Comparison of ENCODE assay signal across 10 mouse cellular contexts in genomic region chr13:40729037-40729436, GRCm38 (mm10). TPM values are rescaled to one million over a fixed set of nuclear protein-coding genes. Genes with fewer than 3 reads are reported as not detected.
DNase-seq lines count a peak whose midpoint lies in the region; ATAC-seq and TF ChIP-seq lines count a peak whose summit lies in the region.
"Had no signal": no experiment of that assay in that cellular context is flagged by ENCODE, and none has a peak within 500 bp of the region (broad histone marks: within the 10 kb centered on the region; RNA-seq: fewer than 3 reads in every experiment).

No protein-coding gene starts in this region.

- no peak overlapping the region for H3K9ac ChIP-seq in heart, postnatal 0 days (replicated peaks; ENCODE audit: low read depth, low read length)
- H3K9ac ChIP-seq in embryonic facial prominence, embryonic 11.5 days (replicated peaks; ENCODE audit: low read length) = peak overlapping the region; percentile 86
- peak overlapping the region; percentile 73 for H3K9ac ChIP-seq in hindbrain, embryonic 14.5 days
- H3K9ac ChIP-seq in midbrain, postnatal 0 days (replicated peaks; ENCODE audit: low read length, poor library complexity, severe bottlenecking) = no peak overlapping the region

- no peak for DNase-seq in heart, postnatal 0 days (ENCODE audit: low spot score)
- DNase-seq in heart, adult 8-10 months (ENCODE audit: low spot score) = no peak
- no peak for DNase-seq in embryonic facial prominence, embryonic 11.5 days (ENCODE audit: low spot score)
- no peak for DNase-seq in hindbrain, embryonic 14.5 days (ENCODE audit: low spot score)
- no peak for DNase-seq in midbrain, postnatal 0 days (ENCODE audit: low spot score)
- DNase-seq in lung, postnatal 25 days (ENCODE audit: low spot score) = no peak
- DNase-seq in thymus, adult 18-20 months = no peak
- no peak for DNase-seq in spleen, adult 12 weeks (ENCODE audit: low spot score)
- DNase-seq: layer of hippocampus, postnatal 36 days had no signal

- no peaks in the 10 kb centered on the region for H3K36me3 ChIP-seq in heart, postnatal 0 days (replicated peaks; ENCODE audit: control insufficient read depth, insufficient read depth, low read length)
- no peaks in the 10 kb centered on the region for H3K36me3 ChIP-seq in embryonic facial prominence, embryonic 11.5 days (replicated peaks; ENCODE audit: control insufficient read depth, insufficient read depth, low read depth, low read length)
- no peaks in the 10 kb centered on the region for H3K36me3 ChIP-seq in hindbrain, embryonic 14.5 days (replicated peaks; ENCODE audit: control insufficient read depth, insufficient read depth)
- no peaks in the 10 kb centered on the region for H3K36me3 ChIP-seq in midbrain, postnatal 0 days (ENCODE audit: insufficient read depth, low read length)

- H3K27me3 ChIP-seq in heart, postnatal 0 days (ENCODE audit: control insufficient read depth, insufficient read depth, low read length) = peaks cover 97% of the 10 kb centered on the region
- H3K27me3 ChIP-seq in embryonic facial prominence, embryonic 11.5 days (ENCODE audit: control insufficient read depth, insufficient read depth, low read length) = peaks cover 20% of the 10 kb centered on the region
- H3K27me3 ChIP-seq in hindbrain, embryonic 14.5 days (ENCODE audit: control insufficient read depth, insufficient read depth, low read length) = peaks cover 60% of the 10 kb centered on the region
- H3K27me3 ChIP-seq in midbrain, postnatal 0 days (ENCODE audit: insufficient read depth, low read length) = peaks cover 51% of the 10 kb centered on the region

- 5% methylated on average over 13 of the region's 13 CpGs for WGBS in heart, postnatal 0 days
- WGBS in embryonic facial prominence, embryonic 11.5 days = under 1% methylated on average over 13 of the region's 13 CpGs
- 1% methylated on average over 13 of the region's 13 CpGs for WGBS in hindbrain, embryonic 14.5 days
- 1% methylated on average over 13 of the region's 13 CpGs for WGBS in midbrain, postnatal 0 days

- TF ChIP-seq EP300 in heart, postnatal 0 days (IDR thresholded peaks at IDR 0.05; ENCODE audit: low read depth) = no peak

- H3K4me3 ChIP-seq in heart, postnatal 0 days (ENCODE audit: low read depth, low read length) = 0 out of 2 replicates have a peak overlapping the region, but pooled peaks have one; percentile 70
- peak overlapping the region; percentile 55 for H3K4me3 ChIP-seq in embryonic facial prominence, embryonic 11.5 days (ENCODE audit: low read depth, low read length)
- peak overlapping the region; percentile 47 for H3K4me3 ChIP-seq in hindbrain, embryonic 14.5 days (replicated peaks; ENCODE audit: low read length)
- H3K4me3 ChIP-seq in midbrain, postnatal 0 days (ENCODE audit: low read depth, low read length) = peak overlapping the region; percentile 33

- no peak for ATAC-seq in heart, postnatal 0 days (ENCODE audit: insufficient read depth, low read depth)
- ATAC-seq in embryonic facial prominence, embryonic 11.5 days (replicated peaks; ENCODE audit: insufficient number of reproducible peaks, low FRiP score, low TSS enrichment, low read depth) = no peak
- no peak for ATAC-seq in hindbrain, embryonic 14.5 days (ENCODE audit: low FRiP score)
- no peak for ATAC-seq in midbrain, postnatal 0 days (ENCODE audit: low FRiP score)

- no peak for TF ChIP-seq CTCF in heart, postnatal 0 days (IDR thresholded peaks at IDR 0.05; ENCODE audit: low read depth)
- TF ChIP-seq CTCF in midbrain, postnatal 0 days (IDR thresholded peaks at IDR 0.05) = no peak

- no peak overlapping the region for H3K27ac ChIP-seq in heart, postnatal 0 days (ENCODE audit: low read depth)
- H3K27ac ChIP-seq in embryonic facial prominence, embryonic 11.5 days (replicated peaks; ENCODE audit: low read depth, low read length) = peak overlapping the region; percentile 75
- H3K27ac ChIP-seq in hindbrain, embryonic 14.5 days = peak overlapping the region; percentile 93
- H3K27ac ChIP-seq in midbrain, postnatal 0 days (ENCODE audit: low read depth, low read length) = no peak overlapping the region
- H3K27ac ChIP-seq: macrophage had no signal

- no peak overlapping the region for H3K4me2 ChIP-seq in heart, postnatal 0 days (ENCODE audit: low read depth, low read length)
- H3K4me2 ChIP-seq in embryonic facial prominence, embryonic 11.5 days (ENCODE audit: low read depth, low read length) = peak overlapping the region; percentile 54
- peak overlapping the region; percentile 46 for H3K4me2 ChIP-seq in hindbrain, embryonic 14.5 days (replicated peaks)
- H3K4me2 ChIP-seq in midbrain, postnatal 0 days (ENCODE audit: low read depth, low read length, poor library complexity, severe bottlenecking) = no peak overlapping the region

- H3K9me3 ChIP-seq in heart, postnatal 0 days (replicated peaks; ENCODE audit: control insufficient read depth, low read length) = no peaks in the 10 kb centered on the region
- no peaks in the 10 kb centered on the region for H3K9me3 ChIP-seq in embryonic facial prominence, embryonic 11.5 days (replicated peaks; ENCODE audit: control insufficient read depth, low read length)
- H3K9me3 ChIP-seq in hindbrain, embryonic 14.5 days (ENCODE audit: control insufficient read depth, low read length) = no peaks in the 10 kb centered on the region
- no peaks in the 10 kb centered on the region for H3K9me3 ChIP-seq in midbrain, postnatal 0 days (ENCODE audit: low read length)

- no peaks in the 10 kb centered on the region for H3K4me1 ChIP-seq in heart, postnatal 0 days (ENCODE audit: control insufficient read depth, insufficient read depth)
- H3K4me1 ChIP-seq in embryonic facial prominence, embryonic 11.5 days (ENCODE audit: control insufficient read depth, insufficient read depth, low read length) = peaks cover 2% of the 10 kb centered on the region
- no peaks in the 10 kb centered on the region; the same call in 1 of the 2 replicates for H3K4me1 ChIP-seq in hindbrain, embryonic 14.5 days (replicated peaks; ENCODE audit: control insufficient read depth, insufficient read depth, low read length)
- H3K4me1 ChIP-seq in midbrain, postnatal 0 days (ENCODE audit: insufficient read depth, low read length) = no peaks in the 10 kb centered on the region

RNA-seq across cellular contexts. Expression of gene Tfap2a, which starts 9.1 kb away (rescaled TPM):
- 0.69 TPM in 1 of 2 replicates, not detected in the other for total RNA-seq in heart, postnatal 0 days (2014; rRNA removed; ENCODE audit: low replicate concordance)
- polyA plus RNA-seq in heart, postnatal 0 days (2015; fragmentation: Nextera tagmentation; extraction: Ambion mirVana) = not detected in 2 replicates
- under 1 TPM in 3 of 4 experiments, not detected in 1; 0.09 to 0.19 (median 0.16) TPM for total RNA-seq in heart, adult 8-10 months (2022)
- 7.7 and 8.4 TPM in 2 replicates for polyA plus RNA-seq in embryonic facial prominence, embryonic 11.5 days (2014; fragmentation: Nextera tagmentation; extraction: Ambion mirVana)
- 9.6 and 10.5 TPM in 2 replicates for polyA plus RNA-seq in hindbrain, embryonic 14.5 days (2014; fragmentation: Nextera tagmentation; extraction: Ambion mirVana)
- total RNA-seq in midbrain, postnatal 0 days (2014; rRNA removed) = 1.3 and 4.0 TPM in 2 replicates
- polyA plus RNA-seq in midbrain, postnatal 0 days (2015; fragmentation: Nextera tagmentation; extraction: Ambion mirVana) = 1.3 and 2.0 TPM in 2 replicates

Comparison
In these comparisons a context has a peak if more than half of its experiments do, and no peak if none do; other contexts are left out.
1. H3K27ac ChIP-seq: peak in embryonic facial prominence, embryonic 11.5 days (single experiment) and hindbrain, embryonic 14.5 days (single experiment); none in heart, postnatal 0 days (single experiment) and midbrain, postnatal 0 days (single experiment).
2. H3K4me2 ChIP-seq: peak in embryonic facial prominence, embryonic 11.5 days (single experiment) and hindbrain, embryonic 14.5 days (single experiment); none in heart, postnatal 0 days (single experiment) and midbrain, postnatal 0 days (single experiment).
3. H3K9ac ChIP-seq: peak in embryonic facial prominence, embryonic 11.5 days (single experiment) and hindbrain, embryonic 14.5 days (single experiment); none in heart, postnatal 0 days (single experiment) and midbrain, postnatal 0 days (single experiment).
4. Peak in every context shown above with its lines, with median percentiles within 50 percentile points of each other: H3K4me3 ChIP-seq.